11 mouse cellular contexts compared by ENCODE assay signal in genomic region chr8:95714367-95714766, GRCm38 (mm10). TPM values are rescaled to one million over a fixed set of nuclear protein-coding genes. Genes with fewer than 3 reads are reported as not detected.
"Had no signal": no experiment of that assay in that cellular context is flagged by ENCODE, and none has a peak within 500 bp of the region (broad histone marks: within the 10 kb centered on the region; RNA-seq: fewer than 3 reads in every experiment).

No protein-coding gene starts in this region.

- ATAC-seq: midbrain, embryonic 15.5 days had no signal

- H3K9me3 ChIP-seq: lung, embryonic 15.5 days; megakaryocyte, embryonic 14.5 days; midbrain, embryonic 13.5 days; midbrain, embryonic 15.5 days; neural tube, embryonic 12.5 days; stomach, embryonic 15.5 days had no signal

- H3K27me3 ChIP-seq: lung, embryonic 15.5 days; midbrain, embryonic 13.5 days; midbrain, embryonic 15.5 days; neural tube, embryonic 12.5 days; stomach, embryonic 15.5 days had no signal

- H3K9ac ChIP-seq: liver, postnatal 0 days; lung, embryonic 15.5 days; midbrain, embryonic 13.5 days; midbrain, embryonic 15.5 days; neural tube, embryonic 12.5 days; stomach, embryonic 15.5 days had no signal

- H3K4me3 ChIP-seq: lung, embryonic 15.5 days; midbrain, embryonic 15.5 days; neural tube, embryonic 12.5 days; stomach, embryonic 15.5 days had no signal

- H3K27ac ChIP-seq: lung, embryonic 15.5 days; macrophage; midbrain, embryonic 13.5 days; neural tube, embryonic 12.5 days; stomach, embryonic 15.5 days had no signal

RNA-seq across cellular contexts. Expression of gene Ndrg4, which starts 37.6 kb away (rescaled TPM):
- total RNA-seq: megakaryocyte progenitor cell, adult 5-6 weeks; monocyte, adult 5-6 weeks; neutrophil, adult 5-6 weeks had no signal
